Mouse (Mus musculus) activated CD4-positive, CD25-positive, alpha-beta regulatory T cell, adult 9 weeks (primary cell): ENCODE measurements around the gene Cxcl10. TPM values are rescaled to one million over a fixed set of nuclear protein-coding genes. Genes with fewer than 3 reads are reported as not detected.

ENCODE experiments used
- polyA plus RNA-seq: library from polyadenylated mRNA; unstranded; fragments of 100-300 nt; shearing (Covaris generic); gene quantifications from one replicate; pipeline ENCODE4 v1.2.1, GENCODE M21; 2017

Gene Cxcl10
- polyA plus RNA-seq: 29.7 TPM

GRCm38 (mm10) chr5:92348794-92349413 is at the start of gene Cxcl10:
Cxcl10 (minus strand) TSS chr5:92348889.

DNA sequence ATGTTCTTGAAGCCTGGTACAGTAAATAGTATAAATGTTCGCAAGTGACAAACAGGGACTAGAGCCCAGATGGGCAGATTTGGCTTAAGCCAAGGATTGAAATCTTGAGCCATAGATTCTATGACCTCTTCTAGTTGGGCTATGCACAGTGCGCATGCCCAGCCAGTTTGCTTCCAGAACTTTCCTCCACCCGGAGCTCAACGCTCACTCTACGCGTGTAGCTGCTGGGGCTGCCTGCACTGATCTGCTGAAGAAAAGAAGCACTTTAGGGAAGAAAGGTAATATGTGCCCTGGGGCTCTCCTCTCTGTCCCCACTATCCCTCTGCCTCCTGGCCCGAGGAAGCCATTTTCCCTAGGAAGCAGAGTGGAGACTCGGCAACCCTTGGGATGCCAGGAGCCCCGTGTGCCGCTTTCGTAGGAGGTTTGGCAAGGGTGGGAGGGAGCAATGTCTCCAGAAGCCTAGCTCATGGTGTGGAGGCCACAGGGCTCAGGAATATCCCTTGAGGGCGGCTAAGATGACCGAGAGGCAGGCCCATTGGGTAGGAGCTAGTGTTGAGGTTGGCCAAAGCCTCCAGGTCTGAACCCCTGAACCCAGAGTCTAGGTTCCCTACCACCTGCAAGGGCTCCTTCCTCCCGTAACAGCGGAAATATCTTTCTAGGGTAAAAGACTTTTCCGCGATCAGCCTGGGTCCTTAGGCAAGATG is 16.9 kb downstream of the Cxcl10 start, which contains the start of gene Art3:
Gene Art3, plus strand, starts transcription at position 193 of the 704 bp plus-strand sequence.

GRCm38 (mm10) chr5:92327929-92328328 is 20.8 kb downstream of the Cxcl10 start, which contains the start of gene Cxcl9:
Cxcl9 (minus strand) TSS chr5:92328079.

GRCm38 (mm10) chr5:92309681-92310511 is 38.8 kb downstream of the Cxcl10 start, which contains the start of gene Sdad1:
Sdad1 (minus strand) TSS chr5:92310479.

Other genes with a start within 250 kb of the Cxcl10 start
- gene Uso1, start 211.0 kb downstream of the Cxcl10 start, polyA plus RNA-seq: 57.0 TPM
- not detected for gene U90926, start 133.5 kb downstream of the Cxcl10 start, polyA plus RNA-seq
- gene Ppef2, start 92.6 kb downstream of the Cxcl10 start, polyA plus RNA-seq: 0.50 TPM
- gene Naaa, start 70.7 kb downstream of the Cxcl10 start, polyA plus RNA-seq: 12.7 TPM
- gene Sdad1, start 38.4 kb downstream of the Cxcl10 start, polyA plus RNA-seq: 48.7 TPM
- 0.16 TPM for gene Cxcl9, start 20.8 kb downstream of the Cxcl10 start, polyA plus RNA-seq
- gene Art3, start 17.1 kb downstream of the Cxcl10 start, polyA plus RNA-seq: 8.9 TPM
- gene Nup54, start 86.3 kb upstream of the Cxcl10 start, polyA plus RNA-seq: 40.7 TPM
- 19.6 TPM for gene Scarb2, start 157.9 kb upstream of the Cxcl10 start, polyA plus RNA-seq
- gene Fam47e, start 206.2 kb upstream of the Cxcl10 start, polyA plus RNA-seq: not detected